Mouse (Mus musculus) E14TG2a.4 (cell line): ENCODE data around the gene Med29.
A peak's percentile ranks its signal among the peaks of the same experiment; 100 is the strongest.

Experiments
- CTCF ChIP-seq: conservative IDR thresholded peaks from 2 replicates; pipeline ENCODE4 v1.5.1; 2014; ENCODE audit warnings: low read length
- POU5F1 ChIP-seq: IDR thresholded peaks from 2 replicates; pipeline ENCODE4 v1.6.1; 2014; ENCODE audit warnings: low read length, borderline replicate concordance

- peak; percentile 84 for TF ChIP-seq CTCF
- TF ChIP-seq POU5F1, result no peak
Measured at GRCm38 (mm10) chr7:28398000-28398399, 5.5 kb upstream of the Med29 start.
